Mouse (Mus musculus): ENCODE measurements around the gene Lca5.

Gene Lca5

DNA sequence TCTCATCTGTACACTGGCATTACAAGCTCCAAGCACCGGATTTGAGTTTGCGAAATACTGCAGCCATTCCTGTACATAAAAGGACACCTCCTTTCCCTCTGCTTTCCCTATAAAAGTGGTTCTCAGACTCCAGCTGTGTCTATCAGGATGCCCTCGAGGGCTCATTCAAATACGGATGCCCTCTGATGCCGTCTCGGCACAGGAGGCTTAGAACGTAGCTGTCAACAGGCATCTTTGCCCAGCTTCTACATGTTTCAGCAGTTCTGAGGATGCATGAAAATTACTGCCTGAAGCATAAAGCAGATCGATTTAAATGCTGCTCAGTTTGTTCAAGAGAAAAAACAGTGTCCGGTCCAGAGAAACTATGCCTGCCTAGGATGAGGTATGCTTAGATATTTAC lies 51.4 kb downstream of the Lca5 start:
- no peak for DNase-seq (ENCODE audit: low spot score)

GRCm38 (mm10) chr9:83386264-83386855 lies 54.6 kb downstream of the Lca5 start:
- no peak for DNase-seq (ENCODE audit: low spot score)

- no peak for DNase-seq (ENCODE audit: low spot score)
Measured at GRCm38 (mm10) chr9:83385301-83385700, 55.6 kb downstream of the Lca5 start.

DNA sequence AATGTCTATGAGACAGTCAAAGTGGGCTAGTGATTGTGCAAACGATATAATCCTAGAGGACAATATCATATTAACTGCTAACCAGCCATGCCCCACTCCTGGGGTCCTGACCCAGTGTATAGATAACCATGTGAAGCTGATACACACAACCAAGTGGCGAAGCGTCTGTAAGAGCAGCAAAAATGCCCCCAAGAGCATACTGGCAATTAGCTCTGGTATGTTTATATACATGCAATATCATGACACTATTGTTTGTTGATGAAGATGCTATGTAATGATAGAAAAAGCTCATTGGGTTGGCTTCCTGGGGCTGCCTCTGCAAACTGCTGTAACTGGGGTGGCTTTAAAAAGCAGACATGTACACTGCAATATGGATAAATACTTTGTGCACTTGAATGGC lies 57.7 kb downstream of the Lca5 start:
- DNase-seq (ENCODE audit: low spot score) = no peak

DNA sequence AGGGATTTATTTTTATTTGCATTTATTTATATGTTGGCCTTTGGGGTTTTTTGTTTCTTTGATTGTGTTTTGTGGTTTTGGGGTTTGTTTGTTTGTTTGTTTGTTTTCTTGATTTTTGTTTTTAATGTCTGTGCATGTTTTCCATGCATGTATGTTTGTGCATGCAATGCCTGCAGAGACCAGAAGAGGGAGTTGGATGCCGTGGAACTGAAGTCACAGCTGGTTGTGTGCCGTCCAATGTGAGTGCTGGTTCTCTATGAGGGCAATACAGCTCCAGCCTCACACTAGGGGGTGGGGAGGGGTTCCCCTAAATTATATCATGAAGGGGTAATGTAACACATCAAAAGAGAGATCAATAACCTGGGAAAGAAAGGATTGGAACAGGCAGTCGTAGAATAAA lies 58.2 kb downstream of the Lca5 start:
- no peak for DNase-seq (ENCODE audit: low spot score)

GRCm38 (mm10) chr9:83381317-83381716 lies 59.6 kb downstream of the Lca5 start:
- no peak for DNase-seq (ENCODE audit: low spot score)

DNA sequence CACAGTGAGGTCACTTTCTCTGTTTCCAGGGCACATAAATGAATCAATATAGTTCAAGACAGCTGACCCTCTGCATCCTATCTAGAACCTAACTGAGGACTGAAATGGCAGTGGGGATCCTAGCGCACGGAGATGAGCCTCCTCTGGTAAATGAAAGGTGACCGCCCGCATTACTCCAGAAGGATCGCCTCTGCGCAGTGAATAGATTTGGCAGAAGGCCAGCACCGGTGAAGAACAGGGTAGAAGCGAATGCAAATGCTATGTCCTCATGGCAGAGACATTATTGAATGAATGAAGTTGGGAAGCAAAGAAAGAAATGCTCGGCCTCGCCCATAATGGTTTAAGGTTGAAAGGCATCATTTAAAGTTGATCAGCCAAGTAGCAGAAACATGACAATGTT lies 61.3 kb downstream of the Lca5 start:
- no peak for DNase-seq (ENCODE audit: low spot score)

- DNase-seq (ENCODE audit: low spot score) = no peak
Measured at GRCm38 (mm10) chr9:83377132-83377531, 63.8 kb downstream of the Lca5 start.

GRCm38 (mm10) chr9:83375522-83376176 lies 65.3 kb downstream of the Lca5 start:
- DNase-seq (ENCODE audit: low spot score) = no peak

GRCm38 (mm10) chr9:83370907-83371306 lies 70.0 kb downstream of the Lca5 start:
- DNase-seq (ENCODE audit: low spot score) = no peak

DNA sequence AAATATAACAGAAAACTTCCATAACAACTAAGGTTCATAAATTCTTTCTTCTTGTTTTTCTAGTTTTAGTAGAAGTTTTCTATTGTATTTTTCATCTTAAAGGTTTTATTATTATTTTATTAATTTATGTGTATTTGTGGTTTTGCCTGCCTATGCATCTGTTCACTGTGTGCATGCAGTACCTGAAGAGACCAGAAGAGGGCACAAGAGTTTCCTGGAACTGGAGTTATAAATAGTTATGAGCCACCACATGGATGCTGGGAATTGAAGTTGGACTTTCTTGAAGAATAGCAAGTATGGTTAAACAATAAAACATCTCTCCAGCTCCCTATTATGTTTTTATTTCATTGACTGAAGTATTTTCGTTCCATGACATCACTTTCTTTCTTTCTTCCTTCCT lies 72.7 kb downstream of the Lca5 start:
- DNase-seq (ENCODE audit: low spot score) = no peak

DNA sequence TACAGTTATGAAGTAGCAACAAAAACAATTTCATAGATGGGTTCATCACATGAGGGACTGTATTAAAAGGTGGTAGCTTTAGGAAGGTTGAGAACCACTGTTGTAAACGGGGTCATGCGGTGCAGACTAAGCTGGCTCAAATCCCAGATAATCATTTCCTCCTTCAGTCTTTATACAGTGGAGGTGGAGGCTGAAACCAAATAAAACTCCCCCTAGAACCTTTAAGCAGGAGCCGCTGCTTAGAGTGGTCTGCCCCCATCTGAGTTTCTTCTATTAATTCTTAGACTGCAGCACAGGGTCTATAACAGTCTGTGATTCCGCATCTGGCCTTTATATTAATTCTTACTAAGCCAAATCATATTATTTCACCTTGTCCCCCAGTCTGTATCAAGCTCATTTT lies 85.1 kb downstream of the Lca5 start:
- DNase-seq (ENCODE audit: low spot score) = no peak

- no peak for DNase-seq (ENCODE audit: low spot score)
Measured at GRCm38 (mm10) chr9:83353316-83353715, 87.6 kb downstream of the Lca5 start.

GRCm38 (mm10) chr9:83351171-83351570 lies 89.8 kb downstream of the Lca5 start:
- DNase-seq (ENCODE audit: low spot score) = no peak

- peak; percentile 15 for DNase-seq (ENCODE audit: low spot score)
Measured at GRCm38 (mm10) chr9:83350613-83351012, 90.3 kb downstream of the Lca5 start.

- DNase-seq (ENCODE audit: low spot score) = no peak
Measured at GRCm38 (mm10) chr9:83349905-83350304, 91.0 kb downstream of the Lca5 start.

- no peak for DNase-seq (ENCODE audit: low spot score)
Measured at GRCm38 (mm10) chr9:83349504-83349903, 91.4 kb downstream of the Lca5 start.

- no peak for DNase-seq (ENCODE audit: low spot score)
Measured at GRCm38 (mm10) chr9:83347521-83347920, 93.4 kb downstream of the Lca5 start.

DNA sequence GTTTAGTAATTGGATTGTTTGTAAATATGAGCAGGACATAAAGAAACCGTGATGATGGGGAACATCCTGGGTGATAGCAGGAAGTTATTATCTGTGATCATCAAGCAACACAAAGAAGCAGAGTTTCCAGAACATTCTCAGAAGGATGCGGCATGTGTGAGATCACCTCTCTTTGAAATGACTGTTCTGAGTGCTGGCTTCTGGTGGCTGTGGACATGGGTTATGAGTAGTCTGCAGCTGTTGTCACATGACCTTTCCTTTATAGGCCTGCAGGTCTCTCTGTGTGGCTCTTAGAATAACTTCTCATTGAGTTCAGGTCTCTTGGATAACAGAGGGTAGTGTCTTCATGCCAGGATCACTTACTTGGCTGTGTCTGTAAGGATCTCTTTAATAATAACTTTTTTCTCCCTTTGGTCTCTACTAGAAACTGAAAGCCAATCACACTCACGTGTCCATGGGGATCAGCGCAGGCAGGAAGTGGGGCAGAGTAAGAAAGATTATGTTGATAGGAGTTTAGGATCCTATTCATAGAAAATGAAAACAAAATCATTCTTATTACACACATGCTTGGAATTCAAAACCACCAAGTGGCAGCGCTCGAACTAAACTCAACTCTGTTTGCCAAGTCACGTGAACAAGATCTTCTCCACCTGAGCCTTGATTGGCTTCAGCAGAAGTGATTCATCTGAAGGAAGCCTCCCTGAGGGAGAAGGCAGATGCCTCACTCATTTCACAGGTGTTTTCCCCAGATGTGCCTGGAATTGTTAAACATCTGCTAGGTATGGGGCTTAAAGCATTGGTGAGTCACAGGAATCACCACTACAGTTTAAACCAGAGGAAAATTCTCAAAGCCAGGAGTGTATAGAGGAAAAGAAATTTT lies 98.2 kb downstream of the Lca5 start:
- no peak for DNase-seq (ENCODE audit: low spot score)
